Mouse (Mus musculus): ENCODE data around the gene Nudt7. TPM values are rescaled to one million over a fixed set of nuclear protein-coding genes. Genes with fewer than 3 reads are reported as not detected.

Nudt7 gene
- polyA plus RNA-seq, 1 experiment from 2014 or later, result 35.1 TPM

DNA sequence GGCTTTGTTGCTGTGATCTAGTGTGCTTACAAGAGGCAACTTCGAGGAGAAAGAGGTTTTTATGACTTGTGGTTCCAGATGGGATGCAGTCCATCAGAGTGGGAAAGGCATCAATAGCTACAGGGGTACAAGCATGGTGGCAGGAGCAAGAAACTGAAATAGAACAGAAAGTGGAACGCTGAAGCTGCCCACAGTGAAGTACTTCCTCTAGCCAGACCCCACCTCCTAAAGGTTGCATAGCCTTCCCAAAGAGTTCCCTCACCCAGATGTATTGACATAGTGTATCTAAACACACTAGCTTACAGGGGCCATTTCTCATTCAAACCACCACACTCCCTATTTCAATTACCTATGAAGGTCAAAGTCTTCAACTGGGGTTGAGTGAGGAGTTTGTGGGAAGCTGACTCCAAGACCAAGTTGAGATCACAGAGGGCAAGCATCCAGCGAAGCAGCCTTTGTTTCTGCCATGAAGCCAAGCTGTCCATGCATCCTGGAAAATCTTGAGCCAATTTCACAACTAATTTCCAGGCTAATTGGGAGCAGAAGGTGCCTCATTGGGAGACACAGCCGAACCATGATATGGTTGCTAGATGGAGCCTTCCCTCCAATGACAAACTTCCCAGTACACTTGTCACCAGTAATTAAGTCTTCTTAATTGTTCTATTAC is 9.1 kb upstream of the Nudt7 start:
- H3K9ac ChIP-seq (ENCODE audit: low read length), result no peak overlapping the region
- no peak for ATAC-seq (ENCODE audit: insufficient number of reproducible peaks, insufficient read depth, low FRiP score, low read depth)
- H3K27me3 ChIP-seq (ENCODE audit: control insufficient read depth, insufficient read depth, low read length), result no peaks in the 10 kb centered on the region
- no peak overlapping the region for H3K4me3 ChIP-seq (ENCODE audit: control insufficient read depth in 1 of 2, insufficient read depth in 1 of 2, low read depth in 1 of 2, low read length in 2 of 2)
- 65% methylated on average over 4 of the region's 4 CpGs for WGBS
- no peaks in the 10 kb centered on the region for H3K4me1 ChIP-seq (ENCODE audit: control insufficient read depth in 2 of 2, insufficient read depth in 2 of 2, low read length in 2 of 2)
- H3K4me2 ChIP-seq (ENCODE audit: low read length), result no peak overlapping the region
- no peaks in the 10 kb centered on the region for H3K36me3 ChIP-seq (ENCODE audit: control insufficient read depth, insufficient read depth, low read length)
- no peaks in the 10 kb centered on the region for H3K9me3 ChIP-seq (ENCODE audit: control insufficient read depth, low read length)
- no peak overlapping the region for H3K27ac ChIP-seq (replicated peaks in 1 of 2; ENCODE audit: control insufficient read depth in 1 of 2, insufficient read depth in 1 of 2, low read depth in 2 of 2, low read length in 2 of 2)

DNA sequence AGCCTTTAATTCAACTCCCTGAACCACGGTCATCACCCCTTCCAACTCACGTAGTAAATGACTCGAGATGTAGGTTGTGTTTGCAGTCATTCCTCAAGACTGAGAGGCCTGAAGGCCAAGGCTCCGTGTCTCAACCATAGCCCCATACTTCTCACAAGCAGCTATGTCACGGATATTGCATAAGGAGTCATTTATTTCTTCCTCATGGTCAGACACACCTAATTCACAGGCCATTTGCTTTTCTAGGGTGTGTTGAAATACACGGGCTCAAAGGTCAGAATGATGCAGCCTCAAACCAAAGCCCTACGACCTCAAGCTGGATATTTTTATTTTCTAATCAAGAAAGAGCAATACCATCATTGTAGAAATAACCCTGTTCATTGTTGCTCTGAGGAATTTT is 2.5 kb upstream of the Nudt7 start:
- WGBS, result 80% methylated on average over 7 of the region's 7 CpGs
- Histone ChIP-seq H3K9ac (ENCODE audit: low read length) (no peak overlapping the region), H3K27me3 (ENCODE audit: control insufficient read depth, insufficient read depth, low read length) (no peaks in the 10 kb centered on the region), H3K4me1 (ENCODE audit: control insufficient read depth in 2 of 2, insufficient read depth in 2 of 2, low read length in 2 of 2) (peaks cover 6% of the 10 kb centered on the region in 2 experiments), H3K4me3 (ENCODE audit: control insufficient read depth in 1 of 2, insufficient read depth in 1 of 2, low read depth in 1 of 2, low read length in 2 of 2) (no peak overlapping the region), H3K4me2 (ENCODE audit: low read length) (no peak overlapping the region), H3K9me3 (ENCODE audit: control insufficient read depth, low read length) (no peaks in the 10 kb centered on the region), H3K27ac (replicated peaks in 1 of 2; ENCODE audit: control insufficient read depth in 1 of 2, insufficient read depth in 1 of 2, low read depth in 2 of 2, low read length in 2 of 2) (no peak overlapping the region), H3K36me3 (ENCODE audit: control insufficient read depth, insufficient read depth, low read length) (no peaks in the 10 kb centered on the region)
- ATAC-seq (ENCODE audit: insufficient number of reproducible peaks, insufficient read depth, low FRiP score, low read depth), result no peak

DNA sequence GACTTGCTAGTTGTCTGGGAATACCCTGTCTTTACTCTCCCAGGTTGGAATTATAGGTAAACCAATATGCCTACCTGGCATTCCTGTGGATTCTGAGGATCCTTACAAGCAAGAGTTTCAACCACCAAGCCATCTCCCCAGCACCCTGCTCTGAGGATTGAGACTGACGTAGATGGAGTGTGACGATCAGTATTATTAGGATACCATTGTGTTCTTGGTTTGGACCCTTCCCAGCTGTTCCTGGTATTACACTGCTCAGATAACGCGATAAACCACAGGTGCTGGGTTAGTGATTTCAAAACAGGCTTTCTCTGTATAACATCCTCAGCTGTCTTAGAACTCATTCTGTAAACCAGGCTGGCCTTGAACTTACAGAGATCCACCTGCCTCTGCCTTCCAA is 1.9 kb upstream of the Nudt7 start:
- Histone ChIP-seq H3K4me2 (ENCODE audit: low read length) (no peak overlapping the region), H3K4me1 (ENCODE audit: control insufficient read depth in 2 of 2, insufficient read depth in 2 of 2, low read length in 2 of 2) (peaks cover 6% of the 10 kb centered on the region in 2 experiments), H3K27me3 (ENCODE audit: control insufficient read depth, insufficient read depth, low read length) (no peaks in the 10 kb centered on the region), H3K27ac (replicated peaks in 1 of 2; ENCODE audit: control insufficient read depth in 1 of 2, insufficient read depth in 1 of 2, low read depth in 2 of 2, low read length in 2 of 2) (no peak overlapping the region), H3K36me3 (ENCODE audit: control insufficient read depth, insufficient read depth, low read length) (no peaks in the 10 kb centered on the region), H3K4me3 (ENCODE audit: control insufficient read depth in 1 of 2, insufficient read depth in 1 of 2, low read depth in 1 of 2, low read length in 2 of 2) (no peak overlapping the region), H3K9me3 (ENCODE audit: control insufficient read depth, low read length) (no peaks in the 10 kb centered on the region), H3K9ac (ENCODE audit: low read length) (no peak overlapping the region)
- ATAC-seq (ENCODE audit: insufficient number of reproducible peaks, insufficient read depth, low FRiP score, low read depth), result no peak
- 90% methylated on average over 4 of the region's 4 CpGs for WGBS

DNA sequence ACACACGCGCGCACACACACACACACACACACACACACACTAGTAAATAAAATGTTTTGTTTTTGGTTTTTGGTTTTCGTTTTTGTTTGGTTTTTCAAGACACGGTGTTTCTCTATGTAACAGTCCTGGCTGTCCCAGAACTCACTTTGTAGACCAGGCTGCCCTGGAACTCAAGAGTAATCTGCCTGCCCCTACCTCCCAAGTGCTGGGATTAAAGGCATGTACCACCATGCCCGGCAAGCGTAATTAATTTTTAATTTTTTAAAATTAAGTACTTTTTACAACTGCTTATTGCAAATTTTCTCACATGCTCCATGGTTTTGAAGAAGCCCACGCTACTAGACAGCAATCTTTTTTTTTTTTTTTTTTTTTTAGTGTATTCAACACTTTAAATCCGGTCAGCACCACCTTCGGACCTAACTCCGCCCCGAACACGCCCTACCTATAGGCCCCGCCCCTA is 277 bp upstream of the Nudt7 start:
- peaks cover 6 to 11% of the 10 kb centered on the region in 2 experiments for H3K4me1 ChIP-seq (ENCODE audit: control insufficient read depth in 2 of 2, insufficient read depth in 2 of 2, low read length in 2 of 2)
- H3K27ac ChIP-seq (replicated peaks in 1 of 2; ENCODE audit: control insufficient read depth in 1 of 2, insufficient read depth in 1 of 2, low read depth in 2 of 2, low read length in 2 of 2), result no peak overlapping the region
- no peak for ATAC-seq (ENCODE audit: insufficient number of reproducible peaks, insufficient read depth, low FRiP score, low read depth)
- H3K27me3 ChIP-seq (ENCODE audit: control insufficient read depth, insufficient read depth, low read length), result no peaks in the 10 kb centered on the region
- WGBS, result 21% methylated on average over 14 of the region's 14 CpGs
- H3K9ac ChIP-seq (ENCODE audit: low read length), result no peak overlapping the region
- peak overlapping the region in 1 of 2 experiments; percentile 67; a peak in 3 of 4 replicates for H3K4me3 ChIP-seq (ENCODE audit: control insufficient read depth in 1 of 2, insufficient read depth in 1 of 2, low read depth in 1 of 2, low read length in 2 of 2)
- no peaks in the 10 kb centered on the region for H3K9me3 ChIP-seq (ENCODE audit: control insufficient read depth, low read length)
- H3K36me3 ChIP-seq (ENCODE audit: control insufficient read depth, insufficient read depth, low read length), result 0 out of 2 replicates have a peak, but pooled peaks cover 3% of the 10 kb centered on the region
- H3K4me2 ChIP-seq (ENCODE audit: low read length), result peak overlapping the region; percentile 83

DNA sequence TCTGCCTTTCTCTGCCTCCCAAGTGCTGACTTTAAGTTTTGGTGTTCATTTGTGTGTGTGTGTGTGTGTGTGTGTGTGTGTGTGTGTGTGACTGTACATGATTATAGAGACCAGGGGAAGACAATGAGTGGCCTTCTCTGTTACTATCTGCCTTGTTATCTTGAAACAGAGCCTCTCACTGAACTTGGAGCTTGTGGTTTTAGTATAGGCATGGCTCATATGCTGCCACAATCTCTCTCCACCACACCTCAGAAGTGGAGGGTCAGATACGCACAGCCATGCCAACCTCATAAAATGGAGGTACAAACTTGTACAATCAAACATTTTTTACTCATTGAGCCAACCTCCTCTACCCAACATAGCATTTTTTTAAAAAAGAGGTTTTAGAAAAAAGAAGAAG is 3.4 kb downstream of the Nudt7 start:
- 83% methylated on average over 1 of the region's 1 CpGs for WGBS
- peak overlapping the region in 1 of 2 experiments; percentile 19; a peak in 1 of 4 replicates for H3K27ac ChIP-seq (replicated peaks in 1 of 2; ENCODE audit: control insufficient read depth in 1 of 2, insufficient read depth in 1 of 2, low read depth in 2 of 2, low read length in 2 of 2)
- ATAC-seq (ENCODE audit: insufficient number of reproducible peaks, insufficient read depth, low FRiP score, low read depth), result no peak

DNA sequence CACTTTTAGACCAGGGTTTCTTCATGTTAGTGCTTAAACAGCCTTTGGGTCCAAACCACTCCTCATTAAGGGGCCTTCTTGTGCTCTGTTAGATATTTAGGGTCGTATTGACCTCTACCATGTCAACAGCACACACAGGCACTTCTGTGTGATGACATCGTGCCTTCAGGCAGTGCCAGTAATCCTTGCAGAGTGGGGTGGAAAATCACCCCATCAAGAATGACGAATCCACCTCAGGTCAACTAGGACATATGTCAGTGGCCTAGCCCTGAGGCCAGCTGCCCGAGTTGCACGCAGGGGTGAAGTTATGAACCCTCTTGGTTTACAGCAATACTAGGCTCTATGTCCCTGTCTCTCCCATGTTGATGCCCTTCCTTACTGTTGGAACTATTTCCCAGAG is 3.8 kb downstream of the Nudt7 start:
- H3K27me3 ChIP-seq (ENCODE audit: control insufficient read depth, insufficient read depth, low read length), result no peaks in the 10 kb centered on the region
- WGBS, result 27% methylated on average over 5 of the region's 5 CpGs
- H3K27ac ChIP-seq (replicated peaks in 1 of 2; ENCODE audit: control insufficient read depth in 1 of 2, insufficient read depth in 1 of 2, low read depth in 2 of 2, low read length in 2 of 2), result peak overlapping the region; percentile 19 to 28; a peak in 1 of 4 replicates

More for the DNA sequence above, 3.4 kb downstream of the Nudt7 start:
- Histone ChIP-seq H3K4me2 (ENCODE audit: low read length) (no peak overlapping the region), H3K9ac (ENCODE audit: low read length) (no peak overlapping the region), H3K9me3 (ENCODE audit: control insufficient read depth, low read length) (no peaks in the 10 kb centered on the region), H3K4me1 (ENCODE audit: control insufficient read depth in 2 of 2, insufficient read depth in 2 of 2, low read length in 2 of 2) (peaks cover 6 to 11% of the 10 kb centered on the region in 2 experiments), H3K27me3 (ENCODE audit: control insufficient read depth, insufficient read depth, low read length) (no peaks in the 10 kb centered on the region), H3K4me3 (ENCODE audit: control insufficient read depth in 1 of 2, insufficient read depth in 1 of 2, low read depth in 1 of 2, low read length in 2 of 2) (no peak overlapping the region), H3K36me3 (ENCODE audit: control insufficient read depth, insufficient read depth, low read length) (0 out of 2 replicates have a peak, but pooled peaks cover 3% of the 10 kb centered on the region)

DNA sequence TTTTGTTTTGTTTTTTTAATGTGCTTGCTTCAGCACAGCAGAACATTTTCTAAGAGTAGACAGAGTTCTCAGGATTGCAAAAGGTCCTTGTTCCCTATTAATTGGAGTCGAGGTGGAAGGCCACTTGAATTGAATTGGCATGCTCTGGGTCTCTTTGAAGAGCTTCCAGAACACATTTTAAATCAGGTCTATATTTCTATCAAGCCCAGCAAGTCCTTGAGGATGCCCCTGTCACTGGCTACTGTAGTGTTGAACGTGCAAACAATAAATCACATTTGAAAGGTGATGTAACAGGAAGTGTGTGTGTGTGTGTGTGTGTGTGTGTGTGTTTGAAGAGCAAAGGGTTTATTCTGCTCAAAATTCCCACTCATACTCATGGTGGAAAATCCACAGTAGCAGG is 7.1 kb downstream of the Nudt7 start:
- Histone ChIP-seq H3K4me3 (ENCODE audit: control insufficient read depth in 1 of 2, insufficient read depth in 1 of 2, low read depth in 1 of 2, low read length in 2 of 2) (no peak overlapping the region), H3K9me3 (ENCODE audit: control insufficient read depth, low read length) (no peaks in the 10 kb centered on the region), H3K4me1 (ENCODE audit: control insufficient read depth in 2 of 2, insufficient read depth in 2 of 2, low read length in 2 of 2) (peaks cover 0 to 4% of the 10 kb centered on the region in 2 experiments; a peak in 2 of 4 replicates), H3K9ac (ENCODE audit: low read length) (no peak overlapping the region), H3K27ac (replicated peaks in 1 of 2; ENCODE audit: control insufficient read depth in 1 of 2, insufficient read depth in 1 of 2, low read depth in 2 of 2, low read length in 2 of 2) (no peak overlapping the region), H3K36me3 (ENCODE audit: control insufficient read depth, insufficient read depth, low read length) (0 out of 2 replicates have a peak, but pooled peaks cover 3% of the 10 kb centered on the region), H3K4me2 (ENCODE audit: low read length) (no peak overlapping the region), H3K27me3 (ENCODE audit: control insufficient read depth, insufficient read depth, low read length) (no peaks in the 10 kb centered on the region)
- 68% methylated on average over 2 of the region's 2 CpGs for WGBS
- ATAC-seq (ENCODE audit: insufficient number of reproducible peaks, insufficient read depth, low FRiP score, low read depth), result no peak

More for the DNA sequence above, 3.8 kb downstream of the Nudt7 start:
- no peak overlapping the region for H3K4me2 ChIP-seq (ENCODE audit: low read length)
- H3K36me3 ChIP-seq (ENCODE audit: control insufficient read depth, insufficient read depth, low read length), result 0 out of 2 replicates have a peak, but pooled peaks cover 3% of the 10 kb centered on the region
- H3K4me3 ChIP-seq (ENCODE audit: control insufficient read depth in 1 of 2, insufficient read depth in 1 of 2, low read depth in 1 of 2, low read length in 2 of 2), result no peak overlapping the region
- H3K9me3 ChIP-seq (ENCODE audit: control insufficient read depth, low read length), result no peaks in the 10 kb centered on the region
- no peak for ATAC-seq (ENCODE audit: insufficient number of reproducible peaks, insufficient read depth, low FRiP score, low read depth)
- H3K4me1 ChIP-seq (ENCODE audit: control insufficient read depth in 2 of 2, insufficient read depth in 2 of 2, low read length in 2 of 2), result peaks cover 6 to 11% of the 10 kb centered on the region in 2 experiments
- no peak overlapping the region for H3K9ac ChIP-seq (ENCODE audit: low read length)
